Mouse (Mus musculus) 3T3-L1 (cell line): ENCODE results near the gene 2310057M21Rik.
"Not testable (repeated sequence)": the region's sequence is repeated elsewhere in the genome, so short reads cannot be mapped to it uniquely, and the experiment has no call there.

Experiments used
- DNase-seq: peaks from one replicate; pipeline ENCODE4 v3.0.0-alpha.2; 2015; ENCODE audit warnings: low read depth, low spot score

The 2310057M21Rik gene

DNA sequence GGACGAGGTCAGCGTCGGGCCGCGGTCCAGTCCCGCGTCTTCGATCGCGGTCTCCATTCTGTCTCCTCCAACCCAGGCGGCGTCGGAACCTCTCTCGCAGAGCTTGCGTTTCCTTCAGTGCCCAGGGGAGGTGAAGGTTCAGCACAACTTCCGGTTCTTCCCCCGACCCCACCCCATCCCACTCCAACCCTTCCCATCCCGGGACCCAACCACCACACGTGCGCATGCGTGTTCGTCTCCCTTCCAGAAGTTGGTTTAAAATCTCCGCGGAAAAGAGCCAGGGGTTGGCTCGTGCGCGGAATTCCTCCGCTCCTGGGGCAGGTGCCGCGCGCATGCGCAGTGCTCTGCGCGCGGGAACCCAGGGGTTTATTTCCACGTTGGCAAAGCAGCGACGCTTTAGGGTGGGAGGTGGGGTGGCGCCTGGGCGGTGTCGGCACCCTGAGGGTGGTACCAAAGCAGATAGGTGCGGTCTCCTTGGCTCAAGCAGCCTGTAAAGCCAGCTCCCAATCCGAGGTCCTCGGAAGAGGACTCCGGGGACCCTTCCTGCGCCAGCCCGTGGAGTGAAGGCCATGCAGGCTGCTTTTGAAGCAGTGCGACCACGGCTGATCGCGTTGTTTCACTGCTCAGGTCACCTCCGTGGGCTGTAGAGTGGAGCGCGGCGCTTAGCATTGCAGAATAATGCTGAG lies at the start of gene 2310057M21Rik:
Gene 2310057M21Rik, minus strand, starts transcription at position 145 of the 686 bp plus-strand sequence.
- DNase-seq, result peak; percentile 98

DNA sequence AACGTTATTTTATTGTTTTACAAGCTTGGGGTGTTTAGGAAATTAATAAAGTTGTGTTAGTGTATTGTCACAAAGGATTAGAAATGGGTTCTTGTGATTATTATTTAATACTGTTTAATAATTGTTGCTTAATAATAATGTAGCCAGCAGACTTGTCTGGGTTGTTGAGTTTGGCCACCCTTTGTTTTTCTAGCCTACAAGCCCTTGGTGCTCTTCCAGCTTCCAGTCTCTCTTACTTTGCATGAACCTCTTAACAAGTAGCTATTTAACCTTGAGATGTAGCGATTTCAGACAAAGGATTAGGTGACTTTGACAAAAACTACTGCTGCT lies 49.3 kb upstream of the 2310057M21Rik start:
- DNase-seq, result no peak

DNA sequence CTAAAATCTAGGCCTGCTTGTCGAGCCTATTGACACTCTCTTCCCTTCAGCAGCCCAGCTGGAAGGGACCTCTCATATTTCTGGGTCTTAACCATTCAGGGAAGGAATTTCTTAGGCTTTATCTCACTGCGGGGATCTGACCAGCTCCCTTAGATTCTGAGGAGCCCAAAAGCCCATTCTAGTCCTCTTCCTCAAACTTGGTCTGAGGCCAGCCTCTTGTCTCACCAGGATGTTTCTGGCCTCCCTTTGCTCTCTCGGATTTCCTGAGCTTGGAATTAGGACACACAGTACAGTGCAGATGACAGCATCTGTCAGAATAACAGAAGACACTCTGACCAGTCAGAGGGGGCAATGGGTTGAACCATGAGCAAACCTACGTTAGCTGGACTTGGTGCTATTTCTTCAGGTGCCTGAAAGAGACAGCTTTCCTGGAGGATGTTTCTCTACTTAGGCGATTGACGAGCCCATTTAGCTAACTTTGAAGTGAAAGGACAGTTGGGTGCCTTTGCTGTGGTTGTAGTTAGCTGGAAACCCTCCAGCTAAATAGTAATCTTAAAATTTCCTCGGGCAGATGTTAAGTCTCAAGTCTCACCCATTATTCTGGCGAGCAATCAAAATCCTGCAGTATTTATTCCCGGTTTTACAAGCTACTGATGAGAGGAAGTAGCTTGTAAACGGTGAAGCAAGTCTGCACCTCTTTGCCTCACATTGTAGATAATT lies 48.8 kb upstream of the 2310057M21Rik start:
- peak; percentile 31 for DNase-seq

DNA sequence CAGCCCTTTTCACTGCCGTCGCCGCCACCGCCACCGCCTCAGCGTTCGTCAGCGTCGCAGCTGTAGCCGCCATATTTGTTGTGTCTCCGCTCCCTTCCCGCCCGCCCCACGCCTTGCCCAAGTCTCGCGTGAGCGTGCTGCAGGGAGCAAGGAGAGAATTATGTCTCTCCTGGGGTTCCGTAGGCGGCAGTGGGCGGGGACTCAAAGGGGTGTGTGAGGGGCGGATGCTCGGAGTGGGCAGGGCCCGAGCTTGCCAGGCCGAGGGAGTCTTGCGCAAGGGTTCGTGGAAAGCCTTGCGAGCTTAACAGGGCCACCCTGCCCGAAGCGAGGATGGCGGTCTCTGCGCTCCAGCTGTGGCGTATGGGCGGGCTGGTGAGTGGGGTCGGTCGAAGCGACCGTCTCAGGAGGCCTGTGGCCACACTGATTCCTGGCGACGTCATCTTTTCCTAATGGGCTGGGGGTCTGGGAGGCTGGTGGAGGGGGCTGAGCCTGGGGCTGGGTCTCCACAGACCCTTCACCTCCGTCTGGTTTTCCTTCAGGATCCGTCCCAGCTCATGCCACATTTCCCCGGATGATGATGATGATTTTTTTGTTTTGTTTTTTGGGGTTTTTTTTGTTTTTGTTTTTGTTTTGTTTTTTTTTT lies 48.0 kb upstream of the 2310057M21Rik start, which contains the start of the genes Ikzf5 and Acadsb:
Gene Ikzf5, minus strand, starts transcription at position 106 of the 643 bp plus-strand sequence.
Gene Acadsb, plus strand, starts transcription at position 186 of the 643 bp plus-strand sequence.
- DNase-seq, result peak; percentile 97

DNA sequence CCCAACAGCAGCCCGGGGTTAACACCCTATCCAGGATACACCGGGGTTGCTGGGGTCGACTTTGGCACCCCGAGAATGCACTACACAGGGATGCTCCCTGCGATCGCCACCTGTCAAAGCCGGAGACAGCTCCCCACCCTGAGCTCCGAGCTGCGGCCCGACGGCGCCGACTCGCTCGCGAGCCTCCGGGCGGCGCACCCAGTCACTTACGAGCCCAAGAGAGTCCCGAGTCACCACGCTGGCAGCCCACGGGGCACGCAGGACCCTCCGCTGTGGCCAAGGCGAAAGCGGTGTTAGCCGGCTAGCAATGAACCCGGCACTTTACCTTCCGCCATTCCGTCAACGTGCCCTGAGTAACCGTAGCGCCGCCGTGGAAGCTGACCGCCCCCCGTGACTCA lies 47.4 kb upstream of the 2310057M21Rik start:
- no peak for DNase-seq

DNA sequence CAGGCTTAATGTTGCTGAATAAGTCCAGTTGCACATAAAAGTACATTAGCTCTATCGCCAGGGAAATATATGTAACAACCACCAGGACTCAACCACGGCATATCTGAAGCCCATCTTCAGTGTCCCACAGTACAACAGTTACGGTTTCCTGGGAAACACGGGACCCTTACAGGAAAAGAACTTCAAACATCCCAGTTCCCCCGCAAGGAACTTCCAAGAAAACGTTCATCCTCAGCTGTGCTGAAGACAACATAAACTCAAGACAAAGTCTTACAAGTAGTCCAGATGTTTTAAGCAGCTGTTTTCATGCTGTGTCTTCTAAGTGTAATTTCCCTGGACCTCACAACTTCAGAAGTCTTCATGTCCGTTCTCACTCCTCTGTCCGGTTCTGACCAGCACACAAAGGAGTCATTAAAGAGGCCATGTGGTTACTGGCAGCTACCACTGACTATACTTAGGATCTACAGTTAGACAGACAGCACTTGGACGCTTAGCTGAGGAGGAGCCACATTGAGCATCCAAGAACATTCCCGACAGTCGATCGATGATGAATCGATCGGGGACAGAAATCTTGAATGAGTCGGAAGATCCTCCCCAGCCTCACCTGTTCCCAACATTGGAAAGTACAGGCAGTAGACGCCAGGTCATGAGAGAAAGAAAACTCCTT lies 46.9 kb upstream of the 2310057M21Rik start:
- DNase-seq, result peak; percentile 61

DNA sequence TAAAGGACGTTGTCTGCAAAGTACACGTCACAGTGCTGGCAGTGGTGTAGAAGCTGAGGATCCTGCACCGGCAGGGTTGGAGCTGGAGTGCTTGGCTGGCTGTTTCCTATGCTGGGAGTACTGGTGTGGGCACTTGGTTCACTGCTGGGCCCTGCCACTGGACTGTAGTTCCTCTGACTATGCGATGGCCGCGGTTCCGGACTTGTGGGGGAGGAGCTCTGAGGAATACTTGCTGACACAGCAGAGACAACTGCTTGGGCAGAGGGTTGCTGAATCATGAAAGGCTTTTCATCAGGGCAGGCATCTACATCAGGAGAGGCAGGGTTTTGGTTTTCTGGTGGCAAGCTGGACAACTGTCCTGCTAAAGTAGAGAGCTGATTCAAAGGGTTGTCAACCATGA lies 29.2 kb upstream of the 2310057M21Rik start:
- not testable (repeated sequence) for DNase-seq

DNA sequence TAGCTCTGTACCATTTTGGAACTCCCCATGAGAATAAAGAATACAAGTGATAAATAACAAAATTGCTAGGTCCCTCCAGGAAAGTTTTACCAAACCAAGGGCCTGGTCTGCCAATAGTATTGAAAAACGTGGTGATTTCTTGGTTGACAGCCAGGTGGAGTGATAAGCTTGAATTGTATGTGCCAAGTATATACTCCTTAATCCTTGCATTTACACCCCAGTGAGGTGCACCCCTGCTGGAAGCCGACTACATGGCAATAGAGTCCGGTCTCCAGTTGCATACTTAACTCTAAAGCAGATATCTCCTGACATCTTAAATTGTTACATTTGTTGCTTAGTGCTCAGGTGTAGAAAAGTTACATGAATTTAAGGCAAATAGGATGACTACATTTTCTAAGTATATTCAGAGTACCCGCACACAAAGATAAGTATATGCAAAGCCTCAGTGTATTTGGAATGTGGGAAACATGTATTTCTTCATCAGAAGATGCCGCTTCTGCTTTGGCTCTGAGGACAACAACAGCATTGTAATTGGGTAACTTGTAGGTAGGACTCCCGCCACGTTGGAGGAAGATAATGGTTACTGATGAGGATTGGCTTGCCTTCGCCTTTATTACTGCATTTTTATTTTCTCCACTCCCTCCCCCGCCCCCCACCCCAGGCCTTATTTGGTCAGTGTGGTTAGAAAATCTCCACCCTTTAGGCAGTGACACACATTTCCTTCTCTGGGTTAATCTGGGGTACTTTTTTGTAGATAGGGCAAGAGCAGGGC lies 9.5 kb upstream of the 2310057M21Rik start:
- peak; percentile 58 for DNase-seq

DNA sequence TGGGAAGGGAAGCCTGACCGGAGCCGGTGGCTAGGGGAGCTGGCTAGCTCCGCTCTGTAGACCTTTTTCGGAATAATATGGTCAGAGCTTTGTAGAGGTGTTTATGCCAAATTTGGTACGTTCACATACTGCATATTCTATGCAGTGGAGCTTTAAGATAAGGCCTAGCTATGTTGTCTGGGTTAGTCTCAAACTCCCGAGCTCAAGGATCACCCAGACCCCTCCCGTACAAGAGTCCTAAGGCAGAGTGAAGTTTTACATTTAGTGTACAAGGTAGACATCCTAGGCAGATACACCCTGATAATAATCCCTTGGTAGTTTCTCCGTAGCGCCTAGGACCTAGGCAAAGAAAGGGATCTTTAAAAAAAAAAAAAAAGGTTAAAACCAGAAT lies 8.9 kb upstream of the 2310057M21Rik start:
- DNase-seq, result no peak

DNA sequence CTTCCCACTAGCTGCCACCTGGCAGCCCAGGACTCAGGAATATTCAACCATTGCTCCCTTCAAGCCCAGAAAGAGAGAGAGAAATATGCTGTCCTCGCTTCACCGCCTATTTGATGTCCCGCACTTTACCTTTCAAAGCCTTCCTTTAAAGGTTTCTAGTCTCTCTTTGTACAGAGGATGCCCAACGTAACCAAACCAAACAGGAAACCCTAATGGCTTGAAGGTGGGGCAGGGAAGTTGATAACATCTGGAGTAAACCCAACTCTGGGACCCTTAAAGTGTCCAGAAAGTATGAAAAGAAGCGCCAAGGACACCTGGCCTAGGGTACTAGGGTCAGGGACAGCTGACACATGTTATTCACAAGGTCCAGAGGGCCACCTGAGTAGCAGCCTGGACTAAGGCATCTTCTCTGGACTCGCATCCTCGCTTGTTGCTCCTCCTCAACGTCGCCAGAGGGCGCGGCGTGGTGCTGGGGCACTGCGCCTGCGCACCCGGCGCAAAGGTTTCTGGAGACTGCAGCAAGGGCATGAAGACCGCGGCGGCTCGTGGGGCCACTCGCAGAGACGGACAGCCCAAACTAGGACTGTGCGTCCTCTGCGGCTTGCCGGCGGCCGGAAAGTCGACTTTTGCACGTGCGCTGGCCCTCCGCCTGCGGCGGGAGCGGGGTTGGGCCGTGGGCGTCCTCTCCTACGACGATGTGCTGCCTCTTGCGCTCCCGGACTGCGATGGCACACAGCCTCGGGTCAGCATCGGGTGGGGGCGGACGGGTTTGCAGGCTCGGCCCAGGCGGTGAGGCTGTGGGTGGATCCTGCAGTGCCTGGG lies 8.3 kb upstream of the 2310057M21Rik start, which contains the start of gene Pstk:
Gene Pstk, plus strand, starts transcription at position 494 of the 822 bp plus-strand sequence.
- DNase-seq, result peak; percentile 86

DNA sequence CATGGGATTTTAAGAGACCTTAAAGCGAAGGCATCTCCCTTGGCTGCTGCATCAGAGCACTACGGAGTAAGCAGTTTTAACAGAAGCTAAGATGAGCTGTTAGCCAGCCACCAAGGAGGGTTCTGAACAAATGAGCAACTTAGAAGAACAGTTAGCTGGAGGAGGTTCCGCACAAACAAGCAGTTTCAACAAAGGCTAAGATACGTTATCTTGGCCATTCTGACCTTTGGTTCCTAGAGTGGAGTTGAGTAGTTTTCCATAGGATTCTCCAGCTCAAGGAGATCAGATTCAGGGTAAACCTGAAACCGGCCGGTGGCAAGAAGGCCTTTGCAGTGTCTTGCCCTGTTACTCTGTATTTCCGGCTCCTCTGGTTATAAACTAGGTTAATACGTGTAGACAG lies 1.6 kb upstream of the 2310057M21Rik start:
- no peak for DNase-seq

DNA sequence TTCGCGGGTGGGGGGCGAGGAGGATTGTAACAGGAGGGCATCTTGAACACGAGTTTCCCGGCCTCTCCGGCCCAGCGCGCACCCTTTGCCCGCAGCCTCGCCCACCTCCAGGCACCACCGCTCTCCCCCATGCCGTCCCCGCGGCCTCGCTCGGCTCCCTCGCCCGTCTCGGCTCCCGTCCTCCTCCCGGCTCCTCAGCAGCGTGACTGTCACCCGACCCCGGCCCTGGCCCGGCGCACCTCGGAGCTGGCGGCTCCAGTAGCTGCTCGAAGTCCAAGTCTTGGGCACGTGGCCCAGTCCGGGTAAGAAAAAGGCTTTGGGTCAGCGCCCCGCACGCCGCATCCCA lies 317 bp downstream of the 2310057M21Rik start:
- DNase-seq, result no peak

DNA sequence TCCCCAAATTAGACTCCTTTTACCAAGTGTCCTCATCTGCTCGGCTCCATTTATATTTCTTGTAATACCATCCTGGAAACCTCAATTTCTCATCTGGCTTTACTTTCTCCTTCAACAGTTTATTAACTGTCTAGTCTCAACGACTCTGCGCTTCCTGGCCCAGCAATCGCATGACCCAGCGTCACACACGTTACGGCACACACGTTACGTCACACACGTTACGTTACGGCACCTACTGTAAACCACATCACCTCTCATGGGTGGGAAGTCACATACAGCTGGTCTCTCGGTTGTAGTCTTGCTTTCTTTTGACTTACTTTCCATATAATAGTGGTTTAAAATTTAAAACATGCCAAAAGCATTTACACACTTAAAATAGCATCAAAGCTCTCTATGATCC lies 6.5 kb downstream of the 2310057M21Rik start:
- no peak for DNase-seq

DNA sequence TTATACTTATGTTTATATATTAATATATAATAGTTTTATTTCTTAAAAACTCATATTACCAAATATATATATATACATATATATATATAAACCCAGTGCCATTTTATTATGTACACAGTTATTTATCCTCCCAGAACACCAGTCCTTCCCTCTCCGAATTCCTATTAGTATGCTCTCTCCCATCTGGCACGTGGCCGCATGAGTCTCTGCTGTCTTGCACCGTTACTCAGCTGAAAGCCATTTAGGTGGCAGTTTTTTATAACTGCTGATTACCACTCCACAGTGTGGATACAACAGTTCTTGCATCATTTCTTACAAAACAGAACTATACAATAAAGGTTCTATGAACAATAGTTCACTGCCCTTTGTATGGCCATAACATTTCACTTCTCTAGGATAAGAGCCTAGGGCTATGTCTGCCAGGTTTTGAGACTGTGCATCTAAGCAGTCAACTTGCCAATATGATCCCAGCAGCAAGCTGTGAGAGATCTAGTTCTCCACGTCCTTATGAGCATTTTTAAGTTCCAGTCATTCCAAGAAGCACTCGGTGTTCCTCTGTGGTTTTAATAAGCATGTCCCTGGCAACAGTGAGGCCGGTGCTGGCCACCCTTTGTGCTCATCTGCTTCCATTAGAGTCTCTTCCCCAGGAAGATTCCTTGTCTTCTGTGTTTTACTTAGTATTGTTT lies 16.6 kb downstream of the 2310057M21Rik start:
- DNase-seq, result no peak

DNA sequence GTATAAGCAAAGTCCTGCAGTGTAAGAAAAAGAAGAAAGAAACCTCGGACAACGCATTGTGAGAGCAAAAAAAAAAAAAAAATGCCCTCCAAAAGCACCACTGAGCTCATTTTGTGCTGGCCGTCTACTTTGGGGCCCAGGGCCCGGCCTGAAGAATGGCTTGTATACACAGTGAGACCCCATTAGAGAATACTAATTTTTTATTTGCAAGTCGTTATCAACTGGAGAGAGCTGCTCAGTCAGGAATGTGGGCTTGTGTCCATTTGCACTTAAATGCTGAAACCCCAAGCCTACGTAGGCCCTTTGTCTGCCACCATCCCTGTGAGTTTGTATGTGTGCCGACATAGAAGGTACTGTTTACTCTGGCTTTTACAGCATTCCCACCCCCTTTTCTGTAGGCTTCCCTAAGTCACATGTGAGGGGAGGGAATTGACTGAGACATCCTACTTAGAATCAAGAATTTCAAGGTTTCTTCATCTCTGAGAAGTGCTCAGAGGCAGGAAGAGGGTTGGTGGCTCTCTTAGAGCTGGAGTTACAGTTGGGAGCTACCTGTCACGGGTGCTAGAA lies 25.0 kb downstream of the 2310057M21Rik start:
- DNase-seq, result no peak

DNA sequence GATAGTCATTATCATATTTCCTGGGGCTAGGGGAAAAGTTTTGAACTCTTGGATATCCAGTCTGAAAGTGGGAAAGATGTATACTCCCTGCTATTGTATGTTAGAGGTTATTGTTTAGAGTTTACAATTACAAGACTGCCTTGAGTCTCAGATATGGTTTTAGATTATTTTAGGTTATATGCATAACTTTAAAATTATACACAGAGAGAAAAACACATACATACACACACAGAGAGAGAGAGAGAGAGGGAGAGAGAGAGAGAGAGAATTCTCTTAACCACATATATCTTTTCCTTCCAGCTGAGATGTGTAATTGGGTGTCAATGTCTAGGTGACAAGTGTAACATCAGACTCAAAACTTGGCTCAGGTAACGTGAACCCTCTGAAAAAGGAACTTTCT lies 29.0 kb downstream of the 2310057M21Rik start, which contains the start of gene Fam24a:
Gene Fam24a, plus strand, starts transcription at position 301 of the 400 bp plus-strand sequence.
- no peak for DNase-seq

DNA sequence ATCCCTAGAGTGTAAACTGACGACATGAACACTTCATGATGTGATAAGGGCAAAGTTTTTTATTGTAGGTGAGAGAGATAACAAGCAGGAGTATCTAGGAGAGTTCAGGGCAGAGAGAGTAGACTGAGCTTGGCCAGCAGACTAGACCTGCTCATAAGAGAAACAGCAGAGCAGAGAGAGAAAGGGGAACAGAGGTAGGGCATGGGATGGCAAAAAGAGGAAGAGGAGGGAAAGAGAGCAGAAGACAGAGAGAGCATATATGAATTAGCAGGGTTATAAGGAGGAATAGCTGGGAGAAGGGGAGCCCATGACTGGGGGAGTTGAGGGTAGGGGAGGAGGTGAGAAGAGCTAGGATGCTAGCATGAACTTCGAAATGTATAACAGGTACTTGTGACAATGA lies 30.9 kb downstream of the 2310057M21Rik start:
- DNase-seq, result no peak

DNA sequence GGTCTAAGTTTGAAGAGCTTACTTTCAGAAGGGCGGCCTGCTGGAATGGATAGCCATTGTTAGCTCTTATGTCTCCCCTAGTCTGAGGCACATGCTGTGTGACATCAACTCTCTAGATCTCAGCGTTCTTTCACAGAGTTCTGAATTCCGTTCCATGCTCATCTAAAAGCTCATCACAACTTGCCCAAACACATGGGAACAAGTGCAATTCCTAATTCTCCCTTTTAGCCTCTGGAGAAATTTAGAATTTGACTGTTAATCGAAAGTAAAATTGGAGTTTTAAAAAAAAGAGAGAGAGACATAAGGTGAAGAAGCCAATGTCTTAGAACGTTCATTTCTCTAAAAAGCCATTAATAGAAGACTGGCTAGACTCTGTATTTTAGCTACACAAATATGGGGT lies 33.1 kb downstream of the 2310057M21Rik start, which contains the start of gene Fam24b:
Gene Fam24b, minus strand, starts transcription at position 101 of the 400 bp plus-strand sequence.
- no peak for DNase-seq

DNA sequence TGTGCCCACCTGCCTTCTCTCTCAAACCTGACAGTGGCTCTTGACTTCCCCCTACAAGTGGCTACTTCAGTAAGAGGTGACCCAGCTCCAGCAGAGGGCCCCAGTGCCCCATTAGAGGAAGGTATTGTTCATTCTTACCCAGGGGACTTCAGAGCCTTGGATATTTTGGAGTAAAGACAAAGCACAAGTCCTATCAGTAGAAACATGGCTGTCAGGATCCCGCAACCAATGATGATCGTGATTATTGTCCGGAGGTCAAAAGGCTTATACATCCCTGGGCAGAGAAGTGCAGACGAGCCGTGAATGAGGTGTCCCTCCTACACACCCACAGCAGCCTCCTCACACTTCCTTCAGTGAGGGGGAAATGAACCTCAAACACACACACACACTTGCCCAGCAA lies 35.5 kb downstream of the 2310057M21Rik start:
- DNase-seq, result no peak
